Mouse (Mus musculus): ENCODE data around the gene Ppp1r26. TPM values are rescaled to one million over a fixed set of nuclear protein-coding genes. Genes with fewer than 3 reads are reported as not detected.

Gene Ppp1r26
- polyA plus RNA-seq, 1 experiment from 2014 or later = 2.4 TPM

DNA sequence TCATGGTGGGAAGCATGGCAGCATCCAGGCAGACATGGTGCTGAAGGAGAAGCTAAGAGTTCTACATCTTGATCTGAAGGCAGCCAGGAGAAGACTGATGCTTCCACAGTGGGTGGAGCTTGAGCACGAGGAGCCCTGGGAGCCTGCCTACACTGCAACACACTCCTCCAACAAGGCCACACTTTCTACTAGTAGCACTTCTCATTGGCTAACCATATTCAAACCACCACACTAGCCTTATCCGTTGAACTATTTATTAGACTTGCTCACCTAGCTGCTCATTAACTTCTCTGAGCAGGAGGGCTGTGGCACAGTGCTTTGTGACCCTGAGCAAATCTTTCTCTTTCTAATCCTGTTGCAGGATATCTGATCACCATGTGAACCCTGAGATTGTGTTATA, 37.3 kb downstream of the Ppp1r26 start:
- Histone ChIP-seq H3K9me3 (replicated peaks; ENCODE audit: low read length) (no peaks in the 10 kb centered on the region), H3K4me1 (replicated peaks; ENCODE audit: insufficient read depth, low read length) (no peaks in the 10 kb centered on the region), H3K9ac (ENCODE audit: low read depth, low read length) (no peak overlapping the region), H3K27me3 (ENCODE audit: insufficient read depth, low read length) (no peaks in the 10 kb centered on the region), H3K36me3 (ENCODE audit: insufficient read depth, low read length) (no peaks in the 10 kb centered on the region), H3K27ac (no peak overlapping the region), H3K4me3 (replicated peaks; ENCODE audit: low read depth, low read length) (no peak overlapping the region), H3K4me2 (ENCODE audit: low read length) (no peak overlapping the region)
- DNase-seq (ENCODE audit: low spot score) = no peak
- peak; percentile 59; the same call in 1 of the 2 replicates for ATAC-seq (replicated peaks; ENCODE audit: low FRiP score, low read depth)
- no peak for TF ChIP-seq CTCF (IDR thresholded peaks at IDR 0.05; ENCODE audit: low read depth)
- WGBS = 51% methylated on average over 2 of the region's 2 CpGs

DNA sequence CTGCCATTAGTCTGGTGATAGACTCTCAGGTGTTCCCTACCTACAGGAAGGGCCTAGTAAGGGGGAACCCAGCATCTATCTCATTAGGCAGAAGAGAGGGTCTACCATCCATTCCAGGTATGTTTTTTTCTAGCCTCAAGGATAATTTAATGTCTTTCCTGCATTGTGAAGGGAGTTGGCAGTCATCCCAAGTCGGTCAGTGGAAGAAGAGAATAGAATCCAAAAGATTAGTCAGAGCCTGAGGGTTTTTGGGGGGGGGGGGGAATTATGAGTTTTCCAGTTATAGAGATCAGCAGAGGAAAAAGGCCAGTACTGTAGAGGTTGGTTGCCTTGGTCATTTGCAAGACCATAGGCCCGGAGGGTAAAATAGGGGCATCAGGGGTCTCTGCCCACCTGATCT, 47.9 kb downstream of the Ppp1r26 start:
- Histone ChIP-seq H3K36me3 (ENCODE audit: insufficient read depth, low read length) (no peaks in the 10 kb centered on the region), H3K27ac (no peak overlapping the region), H3K4me3 (replicated peaks; ENCODE audit: low read depth, low read length) (no peak overlapping the region), H3K9ac (ENCODE audit: low read depth, low read length) (no peak overlapping the region), H3K4me2 (ENCODE audit: low read length) (no peak overlapping the region), H3K4me1 (replicated peaks; ENCODE audit: insufficient read depth, low read length) (no peaks in the 10 kb centered on the region), H3K9me3 (replicated peaks; ENCODE audit: low read length) (no peaks in the 10 kb centered on the region), H3K27me3 (ENCODE audit: insufficient read depth, low read length) (no peaks in the 10 kb centered on the region)
- ATAC-seq (replicated peaks; ENCODE audit: low FRiP score, low read depth) = no peak
- TF ChIP-seq CTCF (IDR thresholded peaks at IDR 0.05; ENCODE audit: low read depth) = no peak
- no peak for DNase-seq (ENCODE audit: low spot score)
- 65% methylated on average over 2 of the region's 2 CpGs for WGBS

DNA sequence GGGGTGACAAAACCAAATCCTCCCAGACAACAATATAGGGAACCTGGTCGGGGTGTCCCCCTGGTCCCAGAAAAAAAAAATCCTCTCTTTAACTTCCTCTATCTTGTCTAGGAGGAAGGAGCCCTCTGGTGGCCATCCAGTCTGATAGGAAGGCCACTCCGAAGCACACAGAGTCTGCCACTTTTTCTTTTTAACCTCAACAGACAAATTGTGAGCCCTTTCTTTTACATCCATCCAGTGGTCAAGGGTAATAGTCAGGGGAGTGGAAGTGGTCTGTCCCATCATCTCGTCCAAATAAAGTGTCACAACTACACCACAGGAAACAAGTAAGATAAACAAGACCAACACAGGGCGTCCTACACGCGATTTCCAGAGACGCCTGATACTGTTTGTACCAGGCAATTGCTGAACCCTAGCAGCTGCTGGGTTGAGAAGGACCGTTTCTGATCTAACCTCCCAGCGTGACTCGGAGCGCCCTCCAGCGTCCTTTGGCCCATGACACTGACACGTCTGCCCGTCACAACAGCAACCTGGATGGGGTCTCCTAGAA, 48.7 kb downstream of the Ppp1r26 start:
- Histone ChIP-seq H3K4me2 (ENCODE audit: low read length) (peak overlapping the region; percentile 32), H3K27me3 (ENCODE audit: insufficient read depth, low read length) (no peaks in the 10 kb centered on the region), H3K27ac (0 out of 2 replicates have a peak overlapping the region, but pooled peaks have one; percentile 74), H3K9ac (ENCODE audit: low read depth, low read length) (no peak overlapping the region), H3K4me3 (replicated peaks; ENCODE audit: low read depth, low read length) (no peak overlapping the region; the same call in 1 of the 2 replicates), H3K9me3 (replicated peaks; ENCODE audit: low read length) (no peaks in the 10 kb centered on the region), H3K4me1 (replicated peaks; ENCODE audit: insufficient read depth, low read length) (no peaks in the 10 kb centered on the region), H3K36me3 (ENCODE audit: insufficient read depth, low read length) (no peaks in the 10 kb centered on the region)
- peak; percentile 55 for TF ChIP-seq CTCF (IDR thresholded peaks at IDR 0.05; ENCODE audit: low read depth)
- ATAC-seq (replicated peaks; ENCODE audit: low FRiP score, low read depth) (no peak), DNase-seq (ENCODE audit: low spot score) (peak; percentile 73)
- 49% methylated on average over 14 of the region's 14 CpGs for WGBS

DNA sequence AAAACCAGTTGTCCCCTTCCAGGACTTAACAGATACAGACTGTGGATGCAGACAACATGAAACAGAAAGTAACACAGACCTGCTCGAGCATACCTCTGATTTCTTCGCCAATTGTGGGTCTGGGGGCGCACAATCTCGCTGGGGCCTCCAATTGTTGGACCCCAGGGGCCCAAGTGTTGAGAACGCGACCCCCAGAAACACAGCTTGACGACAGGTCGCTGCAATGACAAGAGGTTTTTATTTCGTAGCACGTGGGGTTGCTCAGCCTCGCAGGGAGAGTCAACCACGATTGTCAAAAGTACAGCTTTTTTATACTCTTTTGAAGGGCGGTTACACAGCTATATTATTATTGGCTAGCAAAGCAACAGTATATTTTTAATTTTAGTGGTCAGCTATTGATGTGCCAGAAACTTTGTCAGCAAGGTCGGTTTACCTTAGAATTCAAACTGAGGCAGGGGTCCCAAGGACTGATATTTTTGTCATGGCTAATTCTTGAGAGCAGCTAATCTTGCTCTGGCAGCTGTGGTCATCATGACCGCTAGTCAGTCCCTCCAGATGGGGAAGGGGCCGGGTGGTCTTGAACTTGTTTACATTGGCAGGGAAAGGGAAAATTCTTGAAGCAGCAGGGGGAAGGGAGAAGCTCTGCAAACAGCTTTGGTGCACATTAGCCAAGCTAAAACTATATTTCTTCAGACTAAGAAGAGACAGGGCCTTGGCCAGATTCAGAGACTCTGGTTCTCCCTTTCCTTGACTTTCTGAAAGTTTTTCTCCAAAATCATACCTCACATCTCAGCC, 49.4 kb downstream of the Ppp1r26 start:
- Histone ChIP-seq H3K4me2 (ENCODE audit: low read length) (peak overlapping the region; percentile 32), H3K27ac (peak overlapping the region; percentile 74), H3K4me1 (replicated peaks; ENCODE audit: insufficient read depth, low read length) (no peaks in the 10 kb centered on the region), H3K36me3 (ENCODE audit: insufficient read depth, low read length) (no peaks in the 10 kb centered on the region), H3K9ac (ENCODE audit: low read depth, low read length) (no peak overlapping the region), H3K4me3 (replicated peaks; ENCODE audit: low read depth, low read length) (no peak overlapping the region; the same call in 1 of the 2 replicates), H3K27me3 (ENCODE audit: insufficient read depth, low read length) (no peaks in the 10 kb centered on the region), H3K9me3 (replicated peaks; ENCODE audit: low read length) (no peaks in the 10 kb centered on the region)
- TF ChIP-seq CTCF (IDR thresholded peaks at IDR 0.05; ENCODE audit: low read depth) = no peak; the same call in 1 of the 2 replicates
- WGBS = 66% methylated on average over 16 of the region's 16 CpGs
- ATAC-seq (replicated peaks; ENCODE audit: low FRiP score, low read depth) (0 out of 2 replicates have a peak, but pooled peaks have one; percentile 29), DNase-seq (ENCODE audit: low spot score) (peak; percentile 84)

DNA sequence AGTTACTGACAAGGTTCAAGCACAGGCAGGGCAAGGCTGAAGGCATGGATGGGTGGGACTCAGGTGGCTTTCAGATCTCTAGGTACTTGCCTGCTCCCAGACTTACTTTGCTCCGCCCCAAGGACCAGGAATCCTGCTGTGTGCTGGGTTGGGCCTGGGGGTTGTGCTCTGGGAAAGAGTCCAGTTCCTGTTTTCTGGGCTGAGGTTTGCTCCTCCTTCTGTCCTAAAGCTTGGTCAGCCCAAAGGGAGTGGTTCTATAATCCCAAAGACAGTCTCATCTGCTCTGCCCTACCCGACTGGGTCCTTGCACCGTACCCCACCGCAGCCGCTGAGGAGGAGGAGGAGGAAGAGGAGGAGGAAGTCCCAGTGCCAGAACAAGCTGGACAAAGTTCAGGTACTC, 50.1 kb downstream of the Ppp1r26 start, which contains the start of gene Gbgt1:
Gbgt1 (plus strand) TSS at position 221 of the 400 bp plus-strand sequence.
- no peak for TF ChIP-seq CTCF (IDR thresholded peaks at IDR 0.05; ENCODE audit: low read depth)
- H3K36me3 ChIP-seq (ENCODE audit: insufficient read depth, low read length) = no peaks in the 10 kb centered on the region
- DNase-seq (ENCODE audit: low spot score) = peak; percentile 66
- H3K4me2 ChIP-seq (ENCODE audit: low read length) = peak within 1 kb of the TSS; percentile 48
- peak within 1 kb of the TSS; percentile 16; the same call in 1 of the 2 replicates for H3K4me3 ChIP-seq (replicated peaks; ENCODE audit: low read depth, low read length)
- peak within 1 kb of the TSS; percentile 74 for H3K27ac ChIP-seq
- peak within 1 kb of the TSS; percentile 23; the same call in 1 of the 2 replicates for H3K9ac ChIP-seq (ENCODE audit: low read depth, low read length)
- no peak for ATAC-seq (replicated peaks; ENCODE audit: low FRiP score, low read depth)
- no peaks in the 10 kb centered on the region for H3K9me3 ChIP-seq (replicated peaks; ENCODE audit: low read length)
- no peaks in the 10 kb centered on the region for H3K4me1 ChIP-seq (replicated peaks; ENCODE audit: insufficient read depth, low read length)
- no peaks in the 10 kb centered on the region for H3K27me3 ChIP-seq (ENCODE audit: insufficient read depth, low read length)
- WGBS = 56% methylated on average over 5 of the region's 5 CpGs

DNA sequence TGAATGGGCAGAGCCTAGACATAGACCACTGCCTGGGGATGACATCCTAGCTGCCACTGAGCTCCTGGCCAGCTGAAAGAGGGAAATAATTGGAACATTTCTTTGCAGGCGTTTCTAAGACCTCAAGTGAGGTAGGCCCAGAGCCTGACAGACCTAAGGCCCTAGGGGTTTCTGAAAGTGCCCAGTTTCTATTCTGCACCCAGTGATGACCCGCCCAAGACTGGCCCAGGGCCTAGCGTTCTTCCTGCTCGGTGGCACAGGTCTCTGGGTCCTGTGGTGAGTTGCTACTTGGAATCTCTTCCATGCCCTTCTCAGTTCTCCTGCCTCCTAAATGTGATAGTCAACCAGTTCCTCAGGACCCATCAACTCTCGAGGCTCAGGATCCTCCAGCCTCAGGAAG, 51.0 kb downstream of the Ppp1r26 start:
- Histone ChIP-seq H3K4me1 (replicated peaks; ENCODE audit: insufficient read depth, low read length) (no peaks in the 10 kb centered on the region), H3K4me3 (replicated peaks; ENCODE audit: low read depth, low read length) (0 out of 2 replicates have a peak overlapping the region, but pooled peaks have one; percentile 16), H3K9me3 (replicated peaks; ENCODE audit: low read length) (no peaks in the 10 kb centered on the region), H3K27ac (no peak overlapping the region), H3K27me3 (ENCODE audit: insufficient read depth, low read length) (no peaks in the 10 kb centered on the region), H3K4me2 (ENCODE audit: low read length) (peak overlapping the region; percentile 48), H3K36me3 (ENCODE audit: insufficient read depth, low read length) (no peaks in the 10 kb centered on the region), H3K9ac (ENCODE audit: low read depth, low read length) (no peak overlapping the region)
- no peak for DNase-seq (ENCODE audit: low spot score)
- WGBS = 77% methylated on average over 5 of the region's 5 CpGs
- no peak for TF ChIP-seq CTCF (IDR thresholded peaks at IDR 0.05; ENCODE audit: low read depth)
- no peak for ATAC-seq (replicated peaks; ENCODE audit: low FRiP score, low read depth)
